Mouse (Mus musculus): ENCODE data around the gene Atrx. TPM values are rescaled to one million over a fixed set of nuclear protein-coding genes. Genes with fewer than 3 reads are reported as not detected.

Atrx gene
- polyA plus RNA-seq (2017; shearing (Covaris generic)), result 298 TPM

DNA sequence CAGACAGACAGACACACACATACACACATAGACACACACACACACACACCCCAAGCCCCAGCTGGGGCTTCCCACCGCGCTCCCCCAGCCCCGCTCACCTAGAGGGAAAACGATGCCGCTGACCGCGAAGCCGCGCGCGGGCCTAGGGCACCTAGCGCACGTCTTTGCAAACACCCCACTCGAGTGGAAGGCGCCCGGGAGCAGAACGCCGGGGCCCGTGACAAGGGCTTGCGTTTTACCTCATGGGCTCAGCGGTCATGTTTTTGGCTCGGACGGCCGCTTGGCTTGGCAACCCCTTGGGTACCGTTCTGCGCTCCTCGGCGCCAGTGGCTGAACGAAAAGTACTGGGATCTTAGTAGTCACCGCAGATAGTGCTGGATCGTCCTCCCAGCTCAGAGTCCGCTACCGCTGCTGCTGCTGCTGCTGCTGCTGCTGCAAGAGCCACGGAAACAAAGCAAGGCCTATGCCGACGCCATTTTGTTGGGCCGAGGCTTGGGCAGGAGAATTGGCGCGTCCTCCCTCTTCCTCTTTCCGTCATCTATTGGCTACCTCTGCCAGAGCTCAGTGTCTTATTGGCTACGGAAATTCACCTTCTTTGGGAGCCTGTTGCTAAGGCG, at the start of gene Atrx:
Gene Atrx, minus strand, starts transcription at position 543 of the 617 bp plus-strand sequence.

DNA sequence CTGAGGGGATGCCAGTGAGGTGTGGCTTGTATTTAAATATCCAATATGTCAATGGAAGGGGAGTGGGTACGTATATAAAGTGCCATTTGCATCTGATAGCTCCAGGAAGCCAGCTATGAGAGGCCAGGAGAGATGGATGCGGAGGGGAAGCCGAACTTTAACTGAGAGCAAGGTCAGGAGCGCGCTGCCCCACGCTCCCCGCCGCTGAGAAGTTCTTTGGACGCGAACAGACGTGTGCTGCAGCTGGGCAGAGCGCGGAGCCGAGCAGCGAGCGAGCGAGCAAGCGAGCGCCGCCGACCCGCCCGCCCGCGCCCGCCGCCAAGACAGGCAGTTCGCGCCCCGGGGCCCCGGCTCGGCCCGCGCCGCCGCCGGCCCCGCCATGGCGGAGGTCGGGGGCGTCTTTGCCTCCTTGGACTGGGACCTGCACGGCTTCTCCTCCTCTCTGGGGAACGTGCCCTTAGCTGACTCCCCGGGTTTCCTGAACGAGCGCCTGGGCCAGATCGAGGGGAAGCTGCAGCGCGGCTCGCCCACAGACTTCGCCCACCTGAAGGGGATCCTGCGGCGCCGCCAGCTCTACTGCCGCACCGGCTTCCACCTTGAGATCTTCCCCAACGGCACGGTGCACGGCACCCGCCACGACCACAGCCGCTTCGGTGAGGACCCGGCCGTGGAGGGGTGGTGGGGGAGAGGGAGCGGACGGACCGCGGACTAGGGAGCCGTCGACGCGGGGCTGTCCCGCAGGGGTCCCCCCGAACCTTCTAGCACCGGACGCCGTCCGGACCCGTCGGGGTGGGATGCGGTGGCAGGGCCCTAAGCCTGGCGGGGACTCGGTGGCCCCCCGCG, 164.8 kb downstream of the Atrx start, which contains the start of gene Fgf16:
Gene Fgf16, plus strand, starts transcription at position 118 of the 843 bp plus-strand sequence.

Other genes starting within 250 kb of the Atrx start
- gene Fgf16, start 165.1 kb downstream of the Atrx start, polyA plus RNA-seq (2017; shearing (Covaris generic)), result 0.39 TPM
- 38.9 TPM for gene Magt1, start 82.5 kb upstream of the Atrx start, polyA plus RNA-seq (2017; shearing (Covaris generic))
- 305 TPM for gene Cox7b, start 86.3 kb upstream of the Atrx start, polyA plus RNA-seq (2017; shearing (Covaris generic))
- 12.8 TPM for gene Atp7a, start 97.9 kb upstream of the Atrx start, polyA plus RNA-seq (2017; shearing (Covaris generic))
- 0.11 TPM for gene Tlr13, start 213.8 kb upstream of the Atrx start, polyA plus RNA-seq (2017; shearing (Covaris generic))

Data from activated CD4-positive, CD25-positive, alpha-beta regulatory T cell, adult 9 weeks (primary cell).